8 mouse cellular contexts compared by ENCODE assay signal in genomic region chr6:28980750-28981584, GRCm38 (mm10).
DNase-seq lines count a peak whose midpoint lies in the region; ATAC-seq and TF ChIP-seq lines count a peak whose summit lies in the region.

No protein-coding gene starts in this region.

- H3K9me3 ChIP-seq in heart, embryonic 16.5 days (replicated peaks; ENCODE audit: control insufficient read depth, low read length): no peaks in the 10 kb centered on the region
- H3K9me3 ChIP-seq in liver, embryonic 16.5 days (replicated peaks; ENCODE audit: control insufficient read depth, low read length): no peaks in the 10 kb centered on the region

- DNase-seq in heart, adult 18-20 months: peak; percentile 12 to 22
- no peak for DNase-seq in heart, postnatal 14 days
- peak; percentile 77 for DNase-seq in embryo, embryonic 11 days
- peak; percentile 64 to 80 for DNase-seq in layer of hippocampus, adult 2 months (ENCODE audit: low spot score in 2 of 2)
- peak; percentile 62 to 86 for DNase-seq in right cerebral cortex, postnatal 36 days (ENCODE audit: low spot score in 2 of 2)
- DNase-seq in gastrocnemius, postnatal 25 days: no peak

- peak overlapping the region; percentile 14; the same call in 1 of the 2 replicates for H3K9ac ChIP-seq in heart, embryonic 16.5 days (ENCODE audit: low read length)
- H3K9ac ChIP-seq in liver, embryonic 16.5 days (ENCODE audit: low read depth, low read length): no peak overlapping the region

- peaks cover 29% of the 10 kb centered on the region for H3K27me3 ChIP-seq in heart, embryonic 16.5 days (ENCODE audit: control insufficient read depth, insufficient read depth, low read length)
- peaks cover 38% of the 10 kb centered on the region for H3K27me3 ChIP-seq in liver, embryonic 16.5 days (ENCODE audit: control insufficient read depth, insufficient read depth, low read depth, low read length)

- peak overlapping the region; percentile 59 for H3K4me3 ChIP-seq in heart, embryonic 16.5 days (ENCODE audit: low read length)
- H3K4me3 ChIP-seq in layer of hippocampus, adult 2 months: peak overlapping the region; percentile 68
- H3K4me3 ChIP-seq in liver, embryonic 16.5 days (ENCODE audit: low read depth, low read length): peak overlapping the region; percentile 34

- H3K27ac ChIP-seq in heart, embryonic 16.5 days (ENCODE audit: low read length): no peak overlapping the region
- peak overlapping the region; percentile 87 for H3K27ac ChIP-seq in layer of hippocampus, adult 2 months
- H3K27ac ChIP-seq in liver, embryonic 16.5 days (ENCODE audit: low read length): no peak overlapping the region

- H3K4me2 ChIP-seq in heart, embryonic 16.5 days (ENCODE audit: low read depth, low read length): peak overlapping the region; percentile 90
- peak overlapping the region; percentile 50 for H3K4me2 ChIP-seq in liver, embryonic 16.5 days (ENCODE audit: low read depth, low read length)

- peaks cover 13% of the 10 kb centered on the region for H3K4me1 ChIP-seq in heart, embryonic 16.5 days (ENCODE audit: control insufficient read depth, insufficient read depth, low read length)
- H3K4me1 ChIP-seq in liver, embryonic 16.5 days (ENCODE audit: control insufficient read depth, low read depth, low read length): no peaks in the 10 kb centered on the region

- WGBS in heart, embryonic 16.5 days: under 1% methylated on average over 56 of the region's 56 CpGs
- WGBS in liver, embryonic 16.5 days (ENCODE audit: insufficient replicate concordance): 1% methylated on average over 56 of the region's 56 CpGs

- peak; percentile 71; the same call in 1 of the 2 replicates for ATAC-seq in heart, embryonic 16.5 days (replicated peaks; ENCODE audit: extremely low read depth, insufficient read depth, low FRiP score)
- no peak for ATAC-seq in liver, embryonic 16.5 days (ENCODE audit: low read depth)

- H3K36me3 ChIP-seq in heart, embryonic 16.5 days (ENCODE audit: control insufficient read depth, insufficient read depth): no peaks in the 10 kb centered on the region
- no peaks in the 10 kb centered on the region for H3K36me3 ChIP-seq in liver, embryonic 16.5 days (ENCODE audit: control insufficient read depth, insufficient read depth)

- intact Hi-C loops in heart, postnatal 14 days (cut with DNase I): no loop called here

- no peak; the same call in 1 of the 2 replicates for TF ChIP-seq CTCF in layer of hippocampus, adult 2 months (conservative IDR thresholded peaks at IDR 0.05)

Comparison
In these comparisons a context has a peak if more than half of its experiments do, and no peak if none do; other contexts are left out.
1. DNase-seq: peak in heart, adult 18-20 months (2 of 2), embryo, embryonic 11 days (single experiment), layer of hippocampus, adult 2 months (2 of 2) and right cerebral cortex, postnatal 36 days (2 of 2); none in heart, postnatal 14 days (0 of 2) and gastrocnemius, postnatal 25 days (single experiment).
2. Peak in every context shown above with its lines, with median percentiles within 50 percentile points of each other: H3K4me3 ChIP-seq.